Mouse (Mus musculus): Measurements from ENCODE around the gene Mcmbp. TPM values are rescaled to one million over a fixed set of nuclear protein-coding genes. Genes with fewer than 3 reads are reported as not detected.
A peak's percentile ranks its signal among the peaks of the same experiment; 100 is the strongest.

Mcmbp gene
- polyA plus RNA-seq, 1 experiment from 2014 or later = 82.7 TPM

DNA sequence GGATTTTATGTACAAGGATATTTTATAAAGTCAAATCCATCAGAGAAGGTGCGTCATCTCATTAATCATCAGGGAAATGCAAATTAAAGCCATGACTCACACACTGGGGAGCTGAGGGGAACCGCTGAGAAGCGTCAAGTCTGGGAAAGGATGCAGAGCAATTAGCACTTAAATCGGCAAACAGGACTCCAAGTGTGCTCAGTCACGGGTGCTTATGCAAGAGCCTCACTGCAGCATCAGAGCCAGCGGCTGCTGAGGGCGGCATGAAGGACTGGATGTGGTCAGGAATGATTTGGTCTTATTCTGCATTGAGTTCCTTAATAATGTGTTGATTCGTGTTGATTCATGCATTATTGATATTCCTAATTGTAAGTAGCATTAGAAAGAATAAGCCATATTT is 68.3 kb downstream of the Mcmbp start:
- Histone ChIP-seq H3K4me2 (peak overlapping the region; percentile 46), H3K4me3 (replicated peaks) (no peak overlapping the region), H3K4me1 (replicated peaks) (peaks cover 14% of the 10 kb centered on the region), H3K9me3 (peaks cover 3% of the 10 kb centered on the region; the same call in 1 of the 2 replicates), H3K27ac (no peak overlapping the region), H3K27me3 (no peaks in the 10 kb centered on the region), H3K36me3 (peaks cover 30% of the 10 kb centered on the region; the same call in 1 of the 2 replicates), H3K9ac (replicated peaks) (no peak overlapping the region)
- ATAC-seq (ENCODE audit: insufficient number of reproducible peaks, insufficient read depth, low FRiP score, low TSS enrichment, low read depth) = no peak
- WGBS = 16% methylated on average over 8 of the region's 8 CpGs

- no peaks in the 10 kb centered on the region for H3K27me3 ChIP-seq
- H3K36me3 ChIP-seq = peaks cover 33% of the 10 kb centered on the region
- no peak overlapping the region for H3K4me3 ChIP-seq (replicated peaks)
- H3K9me3 ChIP-seq = 0 out of 2 replicates have a peak, but pooled peaks cover 3% of the 10 kb centered on the region
- H3K4me2 ChIP-seq = no peak overlapping the region
- H3K4me1 ChIP-seq (replicated peaks) = peaks cover 14% of the 10 kb centered on the region
- no peak overlapping the region for H3K9ac ChIP-seq (replicated peaks)
- ATAC-seq (ENCODE audit: insufficient number of reproducible peaks, insufficient read depth, low FRiP score, low TSS enrichment, low read depth) = no peak
- H3K27ac ChIP-seq = no peak overlapping the region
- WGBS = 62% methylated on average over 2 of the region's 2 CpGs
Measured at GRCm38 (mm10) chr7:128668831-128669230, 71.5 kb downstream of the Mcmbp start.

GRCm38 (mm10) chr7:128667788-128668187 is 72.5 kb downstream of the Mcmbp start:
- WGBS = 64% methylated on average over 5 of the region's 5 CpGs
- H3K27ac ChIP-seq = no peak overlapping the region
- H3K9me3 ChIP-seq = 0 out of 2 replicates have a peak, but pooled peaks cover 3% of the 10 kb centered on the region
- H3K9ac ChIP-seq (replicated peaks) = no peak overlapping the region
- peaks cover 33% of the 10 kb centered on the region for H3K36me3 ChIP-seq
- no peak overlapping the region for H3K4me3 ChIP-seq (replicated peaks)
- no peak for ATAC-seq (ENCODE audit: insufficient number of reproducible peaks, insufficient read depth, low FRiP score, low TSS enrichment, low read depth)
- H3K4me2 ChIP-seq = no peak overlapping the region
- H3K4me1 ChIP-seq (replicated peaks) = peaks cover 10% of the 10 kb centered on the region
- H3K27me3 ChIP-seq = no peaks in the 10 kb centered on the region

GRCm38 (mm10) chr7:128664861-128665377 is 75.4 kb downstream of the Mcmbp start:
- Histone ChIP-seq H3K4me2 (no peak overlapping the region), H3K36me3 (peaks cover 25% of the 10 kb centered on the region), H3K27ac (no peak overlapping the region), H3K9me3 (0 out of 2 replicates have a peak, but pooled peaks cover 3% of the 10 kb centered on the region), H3K4me1 (replicated peaks) (no peaks in the 10 kb centered on the region), H3K4me3 (replicated peaks) (no peak overlapping the region), H3K9ac (replicated peaks) (no peak overlapping the region), H3K27me3 (no peaks in the 10 kb centered on the region)
- no peak for ATAC-seq (ENCODE audit: insufficient number of reproducible peaks, insufficient read depth, low FRiP score, low TSS enrichment, low read depth)
- WGBS = 95% methylated on average over 11 of the region's 11 CpGs

- 86% methylated on average over 8 of the region's 8 CpGs for WGBS
- H3K4me2 ChIP-seq = no peak overlapping the region
- no peak overlapping the region for H3K27ac ChIP-seq
- H3K36me3 ChIP-seq = peaks cover 21% of the 10 kb centered on the region
- no peak overlapping the region for H3K9ac ChIP-seq (replicated peaks)
- no peak overlapping the region for H3K4me3 ChIP-seq (replicated peaks)
- no peak for ATAC-seq (ENCODE audit: insufficient number of reproducible peaks, insufficient read depth, low FRiP score, low TSS enrichment, low read depth)
- H3K4me1 ChIP-seq (replicated peaks) = no peaks in the 10 kb centered on the region
- H3K9me3 ChIP-seq = 0 out of 2 replicates have a peak, but pooled peaks cover 3% of the 10 kb centered on the region
- no peaks in the 10 kb centered on the region for H3K27me3 ChIP-seq
Measured at GRCm38 (mm10) chr7:128663906-128664305, 76.4 kb downstream of the Mcmbp start.

- Histone ChIP-seq H3K4me2 (no peak overlapping the region), H3K4me3 (replicated peaks) (no peak overlapping the region), H3K9me3 (no peaks in the 10 kb centered on the region), H3K4me1 (replicated peaks) (no peaks in the 10 kb centered on the region), H3K27me3 (no peaks in the 10 kb centered on the region), H3K27ac (no peak overlapping the region), H3K9ac (replicated peaks) (no peak overlapping the region), H3K36me3 (no peaks in the 10 kb centered on the region)
- no peak for ATAC-seq (ENCODE audit: insufficient number of reproducible peaks, insufficient read depth, low FRiP score, low TSS enrichment, low read depth)
- 80% methylated on average over 1 of the region's 1 CpGs for WGBS
Measured at GRCm38 (mm10) chr7:128656970-128657369, 83.3 kb downstream of the Mcmbp start.

Other genes starting within 250 kb of the Mcmbp start
- 8.7 and 9.2 TPM in 2 replicates for gene Bag3, start 216.9 kb downstream of the Mcmbp start, polyA plus RNA-seq (2016; fragmentation: Nextera tagmentation; extraction: Ambion mirVana)
- 25.5 and 26.0 TPM in 2 replicates for gene Inpp5f, start 129.2 kb downstream of the Mcmbp start, polyA plus RNA-seq (2016; fragmentation: Nextera tagmentation; extraction: Ambion mirVana)
- gene Sec23ip, start 4.4 kb upstream of the Mcmbp start, polyA plus RNA-seq (2016; fragmentation: Nextera tagmentation; extraction: Ambion mirVana) = 35.5 and 37.9 TPM in 2 replicates

All from limb, embryonic 12.5 days (tissue).